Mouse (Mus musculus): Measurements from ENCODE around the gene Ntng1.

The Ntng1 gene

GRCm38 (mm10) chr3:110143206-110144061 is at the start of gene Ntng1:
Gene Ntng1, minus strand, starts transcription at chr3:110144011.
- no peak for DNase-seq

- DNase-seq, result no peak
These were observed 43.7 kb upstream of the Ntng1 start for GRCm38 (mm10) chr3:110187401-110187948.

GRCm38 (mm10) chr3:110149089-110149488 is 5.3 kb upstream of the Ntng1 start:
- DNase-seq, result no peak

- no peak for DNase-seq
These were observed 667 bp upstream of the Ntng1 start for GRCm38 (mm10) chr3:110144301-110145055.

GRCm38 (mm10) chr3:110142314-110143205 is 1.3 kb downstream of the Ntng1 start:
- no peak for DNase-seq

GRCm38 (mm10) chr3:110141351-110142302 is 2.2 kb downstream of the Ntng1 start:
- no peak for DNase-seq

- DNase-seq, result no peak
These were observed 7.7 kb downstream of the Ntng1 start for GRCm38 (mm10) chr3:110136115-110136514.

GRCm38 (mm10) chr3:110133150-110133549 is 10.7 kb downstream of the Ntng1 start:
- no peak for DNase-seq

GRCm38 (mm10) chr3:110132289-110132688 is 11.5 kb downstream of the Ntng1 start:
- DNase-seq, result no peak

GRCm38 (mm10) chr3:110131043-110131891 is 12.5 kb downstream of the Ntng1 start:
- no peak for DNase-seq

GRCm38 (mm10) chr3:110129607-110130006 is 14.2 kb downstream of the Ntng1 start:
- DNase-seq, result no peak

GRCm38 (mm10) chr3:110105982-110106381 is 37.8 kb downstream of the Ntng1 start:
- DNase-seq, result no peak

- no peak for DNase-seq
These were observed 49.4 kb downstream of the Ntng1 start for GRCm38 (mm10) chr3:110094407-110094806.

- no peak for DNase-seq
These were observed 49.8 kb downstream of the Ntng1 start for GRCm38 (mm10) chr3:110094003-110094402.

GRCm38 (mm10) chr3:110092521-110092920 is 51.3 kb downstream of the Ntng1 start:
- DNase-seq, result no peak

- DNase-seq, result no peak
These were observed 56.6 kb downstream of the Ntng1 start for GRCm38 (mm10) chr3:110087189-110087588.

- no peak for DNase-seq
These were observed 58.5 kb downstream of the Ntng1 start for GRCm38 (mm10) chr3:110085336-110085735.

GRCm38 (mm10) chr3:110064709-110065256 is 79.0 kb downstream of the Ntng1 start:
- DNase-seq, result no peak

GRCm38 (mm10) chr3:110055915-110056314 is 87.9 kb downstream of the Ntng1 start:
- no peak for DNase-seq

GRCm38 (mm10) chr3:110055433-110055832 is 88.4 kb downstream of the Ntng1 start:
- no peak for DNase-seq
